Mouse (Mus musculus) central nervous system, embryonic 14 days (tissue): ENCODE data around the gene Cyp2t4. TPM values are rescaled to one million over a fixed set of nuclear protein-coding genes. Genes with fewer than 3 reads are reported as not detected.

Experiments
- polyA plus RNA-seq: library from polyadenylated mRNA; depleted of rRNA; stranded (reverse); fragments of >200 nt; gene quantifications from 2 replicates; pipeline ENCODE4 v1.2.3, GENCODE M21; 2012; rRNA removed

Cyp2t4 gene
- not detected in 2 replicates for polyA plus RNA-seq

GRCm38 (mm10) chr7:27153205-27153764 lies at the start of gene Cyp2t4:
Gene Cyp2t4, plus strand, starts transcription at chr7:27153714.

GRCm38 (mm10) chr7:27119676-27120075 lies 33.8 kb upstream of the Cyp2t4 start, which contains the start of gene Cyp2f2:
Gene Cyp2f2, plus strand, starts transcription at chr7:27119909.

GRCm38 (mm10) chr7:27166614-27167474 lies 13.3 kb downstream of the Cyp2t4 start, which contains the start of gene Egln2:
Gene Egln2, minus strand, starts transcription at chr7:27166802.

GRCm38 (mm10) chr7:27178324-27179216 lies 25.1 kb downstream of the Cyp2t4 start, which contains the start of gene Rab4b:
Gene Rab4b, minus strand, starts transcription at chr7:27178896.

GRCm38 (mm10) chr7:27180837-27181695 lies 27.6 kb downstream of the Cyp2t4 start, which contains the start of the genes Gm21983 and Mia:
Gene Gm21983, minus strand, starts transcription at chr7:27181086.
Gene Mia, minus strand, starts transcription at chr7:27181157.

GRCm38 (mm10) chr7:27195681-27196611 lies 42.4 kb downstream of the Cyp2t4 start, which contains the start of the genes BC024978 and Snrpa:
Gene BC024978, plus strand, starts transcription at chr7:27195781.
Gene Snrpa, minus strand, starts transcription at chr7:27196271.

Other genes starting within 250 kb of the Cyp2t4 start
- not detected in 2 replicates for gene Cyp2a22, start 214.3 kb upstream of the Cyp2t4 start, polyA plus RNA-seq
- gene Cyp2a12, start 124.6 kb upstream of the Cyp2t4 start, polyA plus RNA-seq = not detected in 2 replicates
- gene Cyp2f2, start 33.8 kb upstream of the Cyp2t4 start, polyA plus RNA-seq = 3.6 TPM in 1 of 2 replicates, not detected in the other
- 113 and 115 TPM in 2 replicates for gene Egln2, start 13.1 kb downstream of the Cyp2t4 start, polyA plus RNA-seq
- gene Rab4b, start 25.2 kb downstream of the Cyp2t4 start, polyA plus RNA-seq = 76.1 and 88.2 TPM in 2 replicates
- gene Gm21983, start 27.4 kb downstream of the Cyp2t4 start, polyA plus RNA-seq = 0.36 and 0.84 TPM in 2 replicates
- 20.8 and 75.8 TPM in 2 replicates for gene Mia, start 27.4 kb downstream of the Cyp2t4 start, polyA plus RNA-seq
- 9.2 and 9.6 TPM in 2 replicates for gene BC024978, start 42.1 kb downstream of the Cyp2t4 start, polyA plus RNA-seq
- 391 and 412 TPM in 2 replicates for gene Snrpa, start 42.6 kb downstream of the Cyp2t4 start, polyA plus RNA-seq
- 12.6 and 13.0 TPM in 2 replicates for gene Itpkc, start 74.9 kb downstream of the Cyp2t4 start, polyA plus RNA-seq
- gene Coq8b, start 79.3 kb downstream of the Cyp2t4 start, polyA plus RNA-seq = 42.3 and 43.1 TPM in 2 replicates
- gene Numbl, start 104.7 kb downstream of the Cyp2t4 start, polyA plus RNA-seq = 95.3 and 97.1 TPM in 2 replicates
- 23.4 and 35.0 TPM in 2 replicates for gene Ltbp4, start 184.0 kb downstream of the Cyp2t4 start, polyA plus RNA-seq
- 139 and 156 TPM in 2 replicates for gene Shkbp1, start 202.3 kb downstream of the Cyp2t4 start, polyA plus RNA-seq
- not detected in 2 replicates for gene Gm20479, start 203.7 kb downstream of the Cyp2t4 start, polyA plus RNA-seq